Mouse (Mus musculus): ENCODE results near the gene Prkar1b.

DNA sequence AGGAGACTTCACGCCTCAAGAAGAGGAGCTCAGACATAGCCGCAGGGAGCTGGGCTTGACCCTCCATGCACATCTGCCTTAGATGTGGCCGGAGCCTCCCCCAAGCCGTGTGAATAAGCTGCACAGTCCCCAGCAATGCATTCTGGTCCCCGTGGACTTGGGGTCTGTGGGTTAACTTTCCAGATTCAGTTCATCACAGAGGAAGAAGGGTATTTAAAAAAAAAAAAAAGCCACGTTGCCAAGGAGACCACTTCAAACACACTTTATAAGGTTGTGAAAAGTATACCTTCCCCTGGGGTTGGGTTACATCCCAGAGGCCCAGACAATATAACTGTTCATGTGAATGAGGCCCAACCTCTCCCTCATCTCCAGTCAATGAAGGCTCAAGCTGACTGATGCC lies 115.1 kb downstream of the Prkar1b start:
- TF ChIP-seq CTCF (IDR thresholded peaks at IDR 0.05) (no peak), EP300 (IDR thresholded peaks at IDR 0.05) (no peak)

All from lung, postnatal 0 days (tissue).